Mouse (Mus musculus) forebrain, embryonic 16.5 days (tissue): ENCODE results near the gene Cfd. TPM values are rescaled to one million over a fixed set of nuclear protein-coding genes. Genes with fewer than 3 reads are reported as not detected.
A peak's percentile ranks its signal among the peaks of the same experiment; 100 is the strongest.

Experiments used
- ATAC-seq: fragments of 200-750 bp; cut with Nextera tagmentation; 2 replicates; pipeline ENCODE4 v1.8.0; 2017; ENCODE audit warnings: mild to moderate bottlenecking, moderate library complexity
- H3K27ac ChIP-seq: fragments of 300-500 bp; sonication (generic); 2 replicates; pipeline ENCODE4 v1.5.1; 2014; ENCODE audit warnings: low read length, control low read depth
- H3K27me3 ChIP-seq: fragments of 300-500 bp; sonication (generic); replicated peaks from 2 replicates; pipeline ENCODE4 v1.6.1; 2014; ENCODE audit warnings: low read length; ENCODE audit not compliant: control insufficient read depth, insufficient read depth
- H3K36me3 ChIP-seq: fragments of 300-500 bp; sonication (generic); 2 replicates; pipeline ENCODE4 v1.6.1; 2014; ENCODE audit not compliant: control insufficient read depth, insufficient read depth
- H3K4me1 ChIP-seq: fragments of 300-500 bp; sonication (generic); replicated peaks from 2 replicates; pipeline ENCODE4 v1.6.1; 2014; ENCODE audit warnings: low read length; ENCODE audit not compliant: control insufficient read depth, insufficient read depth
- H3K4me2 ChIP-seq: fragments of 300-500 bp; sonication (generic); 2 replicates; pipeline ENCODE4 v1.6.1; 2014; ENCODE audit warnings: mild to moderate bottlenecking, low read length, control low read depth
- H3K4me3 ChIP-seq: fragments of 300-500 bp; sonication (generic); replicated peaks from 2 replicates; pipeline ENCODE4 v1.5.1; 2014; ENCODE audit warnings: mild to moderate bottlenecking, low read length, control low read depth
- H3K9ac ChIP-seq: fragments of 300-500 bp; sonication (generic); replicated peaks from 2 replicates; pipeline ENCODE4 v1.6.1; 2014; ENCODE audit warnings: low read depth, low read length, control low read depth
- H3K9me3 ChIP-seq: fragments of 300-500 bp; sonication (generic); 2 replicates; pipeline ENCODE4 v1.6.1; 2016; ENCODE audit warnings: low read length; ENCODE audit not compliant: control insufficient read depth
- WGBS: fragments of 180-500 bp; shearing (Covaris S2); extraction: QIAGEN DNeasy Blood & Tissue Kit; methylation state at CpG from one replicate; pipeline ENCODE4 v1.1.7; 2014; 5-methylcytosine and 5-hydroxymethylcytosine counted together
- polyA plus RNA-seq: library from polyadenylated mRNA; unstranded; fragments of >200 nt; fragmentation: Nextera tagmentation; extraction: Ambion mirVana; gene quantifications from 2 replicates; pipeline ENCODE4 v1.2.1, GENCODE M21; 2015

Cfd gene
- polyA plus RNA-seq: not detected in 2 replicates

GRCm38 (mm10) chr10:79890670-79891069, at the start of gene Cfd:
Gene Cfd, plus strand, starts transcription at chr10:79890853.
- Histone ChIP-seq H3K4me1 (no peaks in the 10 kb centered on the region), H3K27ac (no peak within 1 kb of the TSS), H3K9me3 (no peaks in the 10 kb centered on the region), H3K4me2 (no peak within 1 kb of the TSS), H3K4me3 (no peak within 1 kb of the TSS), H3K36me3 (0 out of 2 replicates have a peak, but pooled peaks cover 2% of the 10 kb centered on the region), H3K9ac (no peak within 1 kb of the TSS), H3K27me3 (no peaks in the 10 kb centered on the region)
- 35% methylated on average over 5 of the region's 5 CpGs for WGBS
- no peak for ATAC-seq

GRCm38 (mm10) chr10:79842322-79842721, 48.3 kb upstream of the Cfd start:
- Histone ChIP-seq H3K4me3 (no peak overlapping the region), H3K27ac (no peak overlapping the region), H3K27me3 (no peaks in the 10 kb centered on the region), H3K36me3 (no peaks in the 10 kb centered on the region), H3K9me3 (no peaks in the 10 kb centered on the region), H3K4me1 (peaks cover 11% of the 10 kb centered on the region; the same call in 1 of the 2 replicates), H3K4me2 (no peak overlapping the region), H3K9ac (no peak overlapping the region)
- 75% methylated on average over 3 of the region's 3 CpGs for WGBS
- ATAC-seq: no peak

DNA sequence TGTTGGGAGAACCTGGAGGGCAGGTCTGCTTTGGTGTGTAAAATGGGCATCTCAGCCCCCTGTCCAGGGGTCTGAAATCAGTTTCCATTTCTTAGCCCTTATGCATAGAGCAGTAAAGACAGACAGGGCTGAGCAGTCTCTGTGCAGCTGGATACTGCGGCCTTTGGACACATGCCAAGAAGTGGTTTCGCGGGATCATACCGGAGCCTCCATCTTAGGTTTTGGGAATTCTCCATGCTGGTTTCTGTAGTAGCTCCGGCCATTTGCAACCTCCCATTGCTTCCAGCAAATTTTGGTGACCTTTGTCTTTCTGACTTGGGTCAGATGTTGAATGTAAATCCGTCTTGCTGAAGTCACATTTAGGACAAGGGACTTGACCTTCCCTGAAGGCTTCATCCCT, 47.2 kb upstream of the Cfd start:
- Histone ChIP-seq H3K4me1 (peaks cover 11% of the 10 kb centered on the region; the same call in 1 of the 2 replicates), H3K9ac (no peak overlapping the region), H3K4me2 (no peak overlapping the region; the same call in 1 of the 2 replicates), H3K27ac (no peak overlapping the region), H3K9me3 (no peaks in the 10 kb centered on the region), H3K27me3 (no peaks in the 10 kb centered on the region), H3K4me3 (no peak overlapping the region), H3K36me3 (no peaks in the 10 kb centered on the region)
- peak; percentile 29; the same call in 1 of the 2 replicates for ATAC-seq
- 51% methylated on average over 6 of the region's 6 CpGs for WGBS

DNA sequence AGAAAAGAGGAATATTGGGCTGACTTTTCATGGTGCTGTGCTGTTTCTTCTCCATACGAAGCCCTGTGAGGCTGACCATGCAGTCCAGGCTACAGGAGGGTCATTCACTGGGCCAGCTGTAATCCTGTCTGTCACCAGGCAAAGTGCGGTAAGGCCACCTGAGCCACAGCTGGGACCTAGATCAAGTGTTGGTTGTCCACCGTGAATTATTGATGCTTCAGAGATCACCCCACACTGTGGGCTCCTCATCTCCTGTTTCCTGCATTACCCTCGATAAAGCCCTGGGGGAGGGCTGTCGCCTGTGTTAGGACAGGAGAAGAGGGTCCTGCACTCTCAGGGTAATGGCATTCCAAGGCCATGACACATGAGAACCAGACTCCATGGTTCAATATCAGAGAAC, 44.1 kb upstream of the Cfd start:
- 73% methylated on average over 5 of the region's 5 CpGs for WGBS
- H3K9ac ChIP-seq: no peak overlapping the region
- H3K4me3 ChIP-seq: no peak overlapping the region
- ATAC-seq: no peak
- no peaks in the 10 kb centered on the region for H3K36me3 ChIP-seq
- H3K9me3 ChIP-seq: no peaks in the 10 kb centered on the region
- H3K27me3 ChIP-seq: no peaks in the 10 kb centered on the region
- no peak overlapping the region for H3K27ac ChIP-seq
- no peak overlapping the region for H3K4me2 ChIP-seq
- H3K4me1 ChIP-seq: peaks cover 7% of the 10 kb centered on the region

- Histone ChIP-seq H3K27me3 (no peaks in the 10 kb centered on the region), H3K36me3 (no peaks in the 10 kb centered on the region), H3K9me3 (no peaks in the 10 kb centered on the region), H3K4me3 (no peak overlapping the region), H3K9ac (no peak overlapping the region), H3K4me2 (no peak overlapping the region), H3K27ac (no peak overlapping the region), H3K4me1 (peaks cover 23% of the 10 kb centered on the region)
- WGBS: 85% methylated on average over 8 of the region's 8 CpGs
- no peak for ATAC-seq
Measured at GRCm38 (mm10) chr10:79849941-79850628, 40.6 kb upstream of the Cfd start.

GRCm38 (mm10) chr10:79851653-79852052, 39.0 kb upstream of the Cfd start:
- Histone ChIP-seq H3K27ac (peak overlapping the region; percentile 100), H3K36me3 (no peaks in the 10 kb centered on the region), H3K4me3 (no peak overlapping the region), H3K4me2 (no peak overlapping the region), H3K9ac (peak overlapping the region; percentile 82), H3K4me1 (peaks cover 33% of the 10 kb centered on the region), H3K9me3 (no peaks in the 10 kb centered on the region), H3K27me3 (no peaks in the 10 kb centered on the region)
- WGBS: 76% methylated on average over 3 of the region's 3 CpGs
- no peak for ATAC-seq

DNA sequence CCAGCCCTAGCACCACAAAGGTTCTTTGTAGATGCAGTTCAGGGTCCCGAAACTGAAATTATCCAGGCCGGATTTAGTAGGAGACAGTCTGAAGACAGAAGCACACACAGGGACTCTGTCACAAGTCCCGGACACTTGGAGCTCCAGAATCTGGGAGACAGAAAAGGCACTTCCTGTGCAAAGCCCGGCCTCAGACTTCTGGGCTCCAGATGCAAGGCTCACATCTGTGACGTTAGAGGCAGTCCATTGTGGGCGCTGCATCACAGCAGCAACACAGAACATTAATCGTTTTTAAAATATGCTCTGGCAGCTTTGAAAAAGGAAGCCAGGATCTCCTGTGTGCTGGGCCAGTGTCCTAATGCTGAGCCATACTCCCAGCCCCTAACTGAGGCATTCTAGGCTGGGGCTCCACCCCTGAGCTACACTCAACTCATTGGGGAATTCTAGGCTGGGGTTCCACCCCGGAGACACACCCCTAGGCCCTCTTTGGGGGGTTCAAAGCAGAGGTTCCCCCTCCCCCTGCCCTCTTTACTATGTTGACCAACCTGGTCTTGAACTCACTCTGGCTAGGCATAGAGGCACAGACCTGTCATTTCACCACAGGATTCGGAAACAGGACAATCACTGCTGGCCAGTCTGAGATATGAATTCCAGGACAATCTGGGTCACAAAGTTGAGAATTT, 38.4 kb upstream of the Cfd start:
- Histone ChIP-seq H3K36me3 (no peaks in the 10 kb centered on the region), H3K4me3 (peak overlapping the region; percentile 97), H3K9me3 (no peaks in the 10 kb centered on the region), H3K9ac (peak overlapping the region; percentile 82), H3K4me1 (peaks cover 39% of the 10 kb centered on the region), H3K4me2 (peak overlapping the region; percentile 89), H3K27ac (peak overlapping the region; percentile 100), H3K27me3 (no peaks in the 10 kb centered on the region)
- ATAC-seq: no peak
- 56% methylated on average over 9 of the region's 9 CpGs for WGBS

DNA sequence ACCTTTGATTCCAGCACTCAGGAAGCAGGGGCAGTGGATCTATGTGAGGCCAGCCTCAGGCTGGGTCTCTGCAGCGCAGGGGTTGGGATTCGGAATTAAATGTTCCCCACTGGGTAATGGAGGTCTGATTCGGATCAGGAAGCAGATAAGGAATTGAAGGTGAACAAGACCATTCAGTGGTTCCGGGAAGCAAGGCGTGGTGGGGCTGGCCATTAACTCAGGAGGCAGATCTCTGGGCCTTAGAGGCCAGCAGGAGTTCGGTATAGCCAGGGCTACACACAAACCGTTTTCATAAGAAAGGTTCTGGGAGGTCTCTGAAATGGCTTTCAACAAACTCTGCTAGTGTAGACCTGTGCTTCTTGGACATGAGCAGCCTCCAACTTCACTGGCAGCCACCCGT, 37.8 kb upstream of the Cfd start:
- H3K9ac ChIP-seq: peak overlapping the region; percentile 82
- peak overlapping the region; percentile 89 for H3K4me2 ChIP-seq
- H3K9me3 ChIP-seq: no peaks in the 10 kb centered on the region
- no peak for ATAC-seq
- no peaks in the 10 kb centered on the region for H3K36me3 ChIP-seq
- peak overlapping the region; percentile 100 for H3K27ac ChIP-seq
- H3K4me1 ChIP-seq: peaks cover 44% of the 10 kb centered on the region
- WGBS: 17% methylated on average over 8 of the region's 8 CpGs
- no peaks in the 10 kb centered on the region for H3K27me3 ChIP-seq
- peak overlapping the region; percentile 97 for H3K4me3 ChIP-seq

DNA sequence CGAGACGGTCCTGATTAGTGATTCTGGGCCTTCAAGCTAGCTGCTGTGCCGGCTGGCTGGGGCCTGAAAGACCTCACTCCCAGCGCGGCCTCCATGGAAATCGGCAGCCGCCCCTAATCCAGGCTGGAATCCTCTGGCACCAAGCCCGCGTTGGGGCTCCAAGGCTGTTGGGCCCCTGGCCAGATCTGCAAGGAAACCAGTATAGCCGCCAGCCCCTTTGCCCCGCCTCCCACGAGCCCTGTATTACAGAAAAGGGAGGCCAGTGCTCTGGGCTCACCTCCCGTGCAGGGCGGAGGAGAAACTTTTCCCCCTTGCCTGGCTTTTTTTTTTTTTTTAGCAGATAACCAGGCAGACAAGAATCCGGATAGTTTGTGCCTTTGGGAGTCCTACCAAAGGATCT, 37.3 kb upstream of the Cfd start:
- Histone ChIP-seq H3K4me2 (peak overlapping the region; percentile 89), H3K36me3 (no peaks in the 10 kb centered on the region), H3K9ac (peak overlapping the region; percentile 82), H3K27me3 (no peaks in the 10 kb centered on the region), H3K4me3 (peak overlapping the region; percentile 97), H3K4me1 (peaks cover 50% of the 10 kb centered on the region), H3K9me3 (no peaks in the 10 kb centered on the region), H3K27ac (peak overlapping the region; percentile 100)
- 0% methylated on average over 14 of the region's 15 CpGs for WGBS
- peak; percentile 16 for ATAC-seq
